In the genomic region with DNA sequence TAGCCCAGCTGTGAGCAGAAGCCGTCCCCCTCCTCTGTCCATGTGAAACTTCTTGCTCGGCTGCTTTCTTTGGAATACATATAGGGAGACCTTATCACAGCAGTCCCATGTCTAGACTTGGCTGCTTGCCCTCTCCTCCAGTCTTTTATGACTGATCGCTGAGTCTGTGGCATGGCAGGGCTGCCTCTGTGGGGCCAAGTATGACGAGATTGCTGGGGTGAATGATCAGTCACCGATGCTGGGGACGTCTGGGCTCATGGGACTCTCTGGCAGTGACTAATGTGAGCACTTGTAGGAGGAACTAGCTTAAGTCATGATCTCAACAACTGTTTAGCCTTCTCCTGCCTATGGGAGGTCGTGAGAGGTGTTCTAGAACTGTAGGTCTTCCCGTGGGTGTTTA, we compare ENCODE assay signal across 8 mouse cellular contexts. TPM values are rescaled to one million over a fixed set of nuclear protein-coding genes. Genes with fewer than 3 reads are reported as not detected.
DNase-seq lines count a peak whose midpoint lies in the region; ATAC-seq and TF ChIP-seq lines count a peak whose summit lies in the region.

No protein-coding gene starts in this region.

- no peak overlapping the region for H3K9ac ChIP-seq in liver, embryonic 11.5 days (ENCODE audit: low read depth, low read length)
- H3K9ac ChIP-seq in kidney, embryonic 14.5 days (ENCODE audit: low read depth, low read length) = no peak overlapping the region

- H3K27me3 ChIP-seq in liver, embryonic 11.5 days (replicated peaks; ENCODE audit: control insufficient read depth, insufficient read depth, low read length) = peaks cover 5% of the 10 kb centered on the region
- H3K27me3 ChIP-seq in kidney, embryonic 14.5 days (ENCODE audit: control insufficient read depth, insufficient read depth, low read length) = no peaks in the 10 kb centered on the region

- TF ChIP-seq POLR2A in embryonic fibroblast, embryonic 13.5 days (IDR thresholded peaks at IDR 0.05; ENCODE audit: low read depth, low read length) = no peak

- H3K4me1 ChIP-seq in liver, embryonic 11.5 days (replicated peaks; ENCODE audit: control insufficient read depth, insufficient read depth, low read length) = peaks cover 22% of the 10 kb centered on the region
- peaks cover 26% of the 10 kb centered on the region for H3K4me1 ChIP-seq in embryonic fibroblast, embryonic 13.5 days (ENCODE audit: control insufficient read depth, insufficient read depth, low read length)
- peaks cover 50% of the 10 kb centered on the region for H3K4me1 ChIP-seq in kidney, embryonic 14.5 days (ENCODE audit: control insufficient read depth, insufficient read depth, low read length)

- H3K9me3 ChIP-seq in liver, embryonic 11.5 days (ENCODE audit: control insufficient read depth, low read length) = no peaks in the 10 kb centered on the region
- no peaks in the 10 kb centered on the region for H3K9me3 ChIP-seq in kidney, embryonic 14.5 days (ENCODE audit: control insufficient read depth, low read length)

- no peaks in the 10 kb centered on the region for H3K36me3 ChIP-seq in liver, embryonic 11.5 days (ENCODE audit: control insufficient read depth, insufficient read depth, low read length)
- no peaks in the 10 kb centered on the region for H3K36me3 ChIP-seq in kidney, embryonic 14.5 days (ENCODE audit: control insufficient read depth, insufficient read depth, low read length)

- ATAC-seq in liver, embryonic 11.5 days (replicated peaks; ENCODE audit: low FRiP score) = no peak
- peak; percentile 83 for ATAC-seq in kidney, embryonic 14.5 days (ENCODE audit: low FRiP score, low TSS enrichment)

- no peak for TF ChIP-seq CTCF in embryonic fibroblast, embryonic 13.5 days (IDR thresholded peaks at IDR 0.05; ENCODE audit: borderline replicate concordance, insufficient read depth, low read length)

- DNase-seq in liver = peak; percentile 29
- no peak for DNase-seq in liver, embryonic 11.5 days (ENCODE audit: low spot score)
- peak; percentile 50 to 61 for DNase-seq in spleen, adult 18-20 months
- no peak for DNase-seq in retina, postnatal 1 day
- no peak for DNase-seq in cerebellum, postnatal 25 days
- no peak for DNase-seq in embryo, embryonic 10.5 days (ENCODE audit: low spot score)

- H3K27ac ChIP-seq in liver, embryonic 11.5 days (ENCODE audit: low read depth, low read length) = no peak overlapping the region; the same call in 1 of the 2 replicates
- peak overlapping the region; percentile 46 for H3K27ac ChIP-seq in embryonic fibroblast, embryonic 13.5 days (ENCODE audit: insufficient read depth, low read length)
- H3K27ac ChIP-seq in kidney, embryonic 14.5 days (ENCODE audit: low read depth, low read length) = peak overlapping the region; percentile 69; the same call in 1 of the 2 replicates

- no peak overlapping the region for H3K4me3 ChIP-seq in liver, embryonic 11.5 days (ENCODE audit: low read depth, low read length)
- H3K4me3 ChIP-seq in embryonic fibroblast, embryonic 13.5 days (ENCODE audit: insufficient read depth, low read length) = no peak overlapping the region
- H3K4me3 ChIP-seq in kidney, embryonic 14.5 days (ENCODE audit: low read length) = no peak overlapping the region

- 57% methylated on average over 8 of the region's 8 CpGs for WGBS in liver, embryonic 11.5 days
- 30% methylated on average over 8 of the region's 8 CpGs for WGBS in kidney, embryonic 14.5 days

- no peak overlapping the region for H3K4me2 ChIP-seq in liver, embryonic 11.5 days
- H3K4me2 ChIP-seq in kidney, embryonic 14.5 days (replicated peaks; ENCODE audit: low read depth, low read length) = no peak overlapping the region

RNA-seq across cellular contexts. Expression of gene Plekhg3, which starts 21.6 kb away (rescaled TPM):
- 3.4 and 4.1 TPM in 2 replicates for polyA plus RNA-seq in liver, embryonic 11.5 days (2014; fragmentation: Nextera tagmentation; extraction: Ambion mirVana)
- polyA plus RNA-seq in embryonic fibroblast, embryonic 13.5 days (2011; ENCODE audit: insufficient read length, low read depth, missing spikeins) = 21.8 and 25.1 TPM in 2 replicates
- 7.9 and 15.1 TPM in 2 replicates for polyA plus RNA-seq in kidney, embryonic 14.5 days (2014; fragmentation: Nextera tagmentation; extraction: Ambion mirVana)

Comparison
In these comparisons a context has a peak if more than half of its experiments do, and no peak if none do; other contexts are left out.
1. DNase-seq: peak in liver (single experiment) and spleen, adult 18-20 months (2 of 2); none in liver, embryonic 11.5 days (single experiment), retina, postnatal 1 day (single experiment), cerebellum, postnatal 25 days (0 of 2) and embryo, embryonic 10.5 days (single experiment).